Mouse (Mus musculus) ES-Bruce4 (cell line): ENCODE data around the gene Susd3. TPM values are rescaled to one million over a fixed set of nuclear protein-coding genes. Genes with fewer than 3 reads are reported as not detected.

Experiments used
- H3K27ac ChIP-seq: 2 replicates; pipeline ENCODE4 v1.5.1; 2012; ENCODE audit warnings: low read length, inconsistent platforms; ENCODE audit not compliant: insufficient read depth
- H3K27me3 ChIP-seq: 2 replicates; pipeline ENCODE4 v1.6.1; 2012; ENCODE audit warnings: mild to moderate bottlenecking, low read length, inconsistent platforms; ENCODE audit not compliant: control insufficient read depth, poor library complexity, insufficient read depth, severe bottlenecking
- H3K36me3 ChIP-seq: 2 replicates; pipeline ENCODE4 v1.6.1; 2012; ENCODE audit warnings: inconsistent platforms, mild to moderate bottlenecking, low read length, moderate library complexity; ENCODE audit not compliant: control insufficient read depth, poor library complexity, insufficient read depth, severe bottlenecking
- H3K4me1 ChIP-seq: one replicate; pipeline ENCODE4 v1.8.1; 2011; ENCODE audit warnings: low read length; ENCODE audit not compliant: control insufficient read depth, insufficient read depth
- H3K4me3 ChIP-seq: 2 replicates; pipeline ENCODE4 v1.5.1; 2011; ENCODE audit warnings: low read depth, mild to moderate bottlenecking, low read length
- H3K9ac ChIP-seq: 2 replicates; pipeline ENCODE4 v1.6.1; 2012; ENCODE audit warnings: low read depth, mild to moderate bottlenecking, inconsistent platforms; ENCODE audit not compliant: poor library complexity, severe bottlenecking
- H3K9me3 ChIP-seq: replicated peaks from 2 replicates; pipeline ENCODE4 v1.6.1; 2012; ENCODE audit warnings: mild to moderate bottlenecking, low read length, inconsistent platforms; ENCODE audit not compliant: control insufficient read depth, poor library complexity, insufficient read depth, severe bottlenecking
- CTCF ChIP-seq: IDR thresholded peaks from one replicate; pipeline ENCODE4 v1.8.1; 2011; ENCODE audit warnings: low read depth, low read length
- EP300 ChIP-seq: IDR thresholded peaks from 2 replicates; pipeline ENCODE4 v1.6.1; 2011; ENCODE audit warnings: low read depth, low read length; ENCODE audit not compliant: insufficient read depth
- POLR2A ChIP-seq: IDR thresholded peaks from one replicate; pipeline ENCODE4 v1.8.1; 2011; ENCODE audit warnings: low read length; ENCODE audit not compliant: insufficient read depth
- polyA plus RNA-seq: library from polyadenylated mRNA; stranded (reverse); fragments of >200 nt; gene quantifications from 2 replicates; pipeline ENCODE4 v1.2.4, GENCODE M21; 2011; ENCODE audit warnings: low read depth; ENCODE audit not compliant: missing spikeins, insufficient read depth, insufficient read length

Susd3 gene
- polyA plus RNA-seq, 1 experiment, result not detected

GRCm38 (mm10) chr13:49218651-49219050, 29.9 kb downstream of the Susd3 start:
- TF ChIP-seq EP300, result no peak
- no peak for TF ChIP-seq CTCF
- TF ChIP-seq POLR2A, result no peak
- Histone ChIP-seq H3K9ac (no peak overlapping the region), H3K4me3 (no peak overlapping the region), H3K4me1 (no peaks in the 10 kb centered on the region), H3K36me3 (no peaks in the 10 kb centered on the region), H3K27me3 (peaks cover 8% of the 10 kb centered on the region; the same call in 1 of the 2 replicates), H3K27ac (no peak overlapping the region), H3K9me3 (no peaks in the 10 kb centered on the region)

- no peaks in the 10 kb centered on the region for H3K9me3 ChIP-seq
- H3K36me3 ChIP-seq, result no peaks in the 10 kb centered on the region
- H3K27me3 ChIP-seq, result 0 out of 2 replicates have a peak, but pooled peaks cover 2% of the 10 kb centered on the region
- no peak overlapping the region for H3K4me3 ChIP-seq
- H3K9ac ChIP-seq, result no peak overlapping the region
- H3K4me1 ChIP-seq, result peaks cover 2% of the 10 kb centered on the region
- no peak overlapping the region for H3K27ac ChIP-seq
- TF ChIP-seq POLR2A (no peak), EP300 (no peak), CTCF (no peak)
These were observed 31.5 kb downstream of the Susd3 start for GRCm38 (mm10) chr13:49216808-49217561.

DNA sequence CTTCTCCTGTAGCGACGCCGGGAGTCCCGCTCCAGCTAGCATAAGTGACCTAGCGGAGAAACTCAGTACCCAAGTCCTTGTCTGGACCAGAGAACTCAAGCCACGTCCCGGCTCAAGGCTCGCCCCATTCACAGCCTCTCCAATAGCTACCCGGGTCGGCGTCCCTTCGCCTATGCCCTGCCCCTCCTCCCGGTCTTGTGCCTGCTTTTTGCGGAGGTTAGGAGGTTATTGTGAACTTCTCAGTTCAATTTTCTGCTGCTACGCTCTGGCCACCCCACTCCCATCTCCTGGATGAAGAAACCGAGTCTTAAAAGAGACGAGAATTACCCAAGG, 32.3 kb downstream of the Susd3 start:
- Histone ChIP-seq H3K4me1 (peaks cover 2% of the 10 kb centered on the region), H3K27ac (no peak overlapping the region), H3K9me3 (no peaks in the 10 kb centered on the region), H3K4me3 (peak overlapping the region; percentile 58), H3K36me3 (no peaks in the 10 kb centered on the region), H3K27me3 (no peaks in the 10 kb centered on the region), H3K9ac (peak overlapping the region; percentile 68)
- no peak for TF ChIP-seq EP300
- TF ChIP-seq POLR2A, result no peak
- no peak for TF ChIP-seq CTCF

DNA sequence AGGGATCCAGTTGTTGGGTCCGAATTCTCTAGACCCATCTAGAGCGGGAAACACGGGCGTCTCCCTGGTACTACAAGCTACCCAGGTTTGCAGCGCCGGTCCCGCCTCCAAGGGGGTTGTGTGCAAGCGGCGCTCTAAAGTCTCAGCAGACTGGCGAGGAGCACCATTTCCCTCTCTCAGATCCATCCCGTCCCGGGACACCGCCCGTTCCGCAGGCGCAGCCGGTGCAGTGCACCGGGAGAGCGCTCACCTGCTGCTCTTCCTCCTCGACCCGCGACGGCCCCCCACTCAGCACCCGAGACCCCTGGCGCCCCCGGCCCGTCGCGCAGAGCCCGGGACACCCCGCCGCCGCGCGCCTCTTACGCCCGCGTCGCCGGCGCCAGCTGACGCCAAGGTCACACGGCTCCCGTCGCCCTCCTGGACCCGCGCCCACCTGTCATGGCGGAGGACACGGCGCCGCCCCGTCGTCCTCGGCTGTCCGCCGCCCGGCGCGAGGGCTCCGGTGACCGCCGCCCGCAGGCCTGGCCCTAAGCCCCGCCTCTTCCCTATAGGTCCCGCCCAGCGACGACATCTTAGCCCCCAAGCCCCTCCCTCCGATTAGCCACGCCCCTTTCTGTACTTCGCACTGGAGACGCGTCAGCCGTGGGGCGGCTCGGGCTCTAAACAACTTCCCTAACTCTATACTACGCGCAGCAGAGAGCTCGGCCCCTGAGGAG, 32.8 kb downstream of the Susd3 start, which contains the start of gene Card19:
Gene Card19 (minus strand): TSS at position 534 of the 716 bp plus-strand sequence.
- Histone ChIP-seq H3K9ac (peak within 1 kb of the TSS; percentile 68), H3K4me1 (peaks cover 2% of the 10 kb centered on the region), H3K4me3 (peak within 1 kb of the TSS; percentile 64), H3K27ac (no peak within 1 kb of the TSS), H3K9me3 (no peaks in the 10 kb centered on the region), H3K27me3 (no peaks in the 10 kb centered on the region), H3K36me3 (no peaks in the 10 kb centered on the region)
- TF ChIP-seq POLR2A, result no peak
- TF ChIP-seq EP300, result no peak
- TF ChIP-seq CTCF, result no peak

- Histone ChIP-seq H3K36me3 (no peaks in the 10 kb centered on the region), H3K27ac (no peak overlapping the region), H3K9me3 (no peaks in the 10 kb centered on the region), H3K4me3 (peak overlapping the region; percentile 64), H3K27me3 (no peaks in the 10 kb centered on the region), H3K4me1 (peaks cover 2% of the 10 kb centered on the region), H3K9ac (peak overlapping the region; percentile 68)
- no peak for TF ChIP-seq POLR2A
- TF ChIP-seq CTCF, result no peak
- TF ChIP-seq EP300, result no peak
These were observed 33.4 kb downstream of the Susd3 start for GRCm38 (mm10) chr13:49215128-49215503.

GRCm38 (mm10) chr13:49214454-49214853, 34.1 kb downstream of the Susd3 start:
- H3K27ac ChIP-seq, result no peak overlapping the region
- H3K9me3 ChIP-seq, result no peaks in the 10 kb centered on the region
- peaks cover 2% of the 10 kb centered on the region for H3K4me1 ChIP-seq
- H3K9ac ChIP-seq, result no peak overlapping the region
- no peaks in the 10 kb centered on the region for H3K27me3 ChIP-seq
- TF ChIP-seq POLR2A, result no peak
- TF ChIP-seq CTCF, result no peak
- no peak for TF ChIP-seq EP300
- H3K36me3 ChIP-seq, result no peaks in the 10 kb centered on the region
- H3K4me3 ChIP-seq, result no peak overlapping the region
